Mouse (Mus musculus) myocyte (in vitro differentiated cells): Measurements from ENCODE around the gene Ankub1. TPM values are rescaled to one million over a fixed set of nuclear protein-coding genes. Genes with fewer than 3 reads are reported as not detected.

ENCODE experiments used
- H3K27me3 ChIP-seq: one replicate; pipeline ENCODE4 v1.6.1; 2011; ENCODE audit not compliant: control insufficient read depth, insufficient read depth, insufficient read length
- H3K36me3 ChIP-seq: one replicate; pipeline ENCODE4 v1.6.1; 2011; ENCODE audit not compliant: control insufficient read depth, insufficient read depth
- H3K4me2 ChIP-seq: one replicate; pipeline ENCODE4 v1.6.1; 2011; ENCODE audit warnings: low read depth, control low read depth
- H3K4me3 ChIP-seq: one replicate; pipeline ENCODE4 v1.5.1; 2011; ENCODE audit warnings: mild to moderate bottlenecking, control low read depth, moderate library complexity
- H3K79me2 ChIP-seq: one replicate; pipeline ENCODE4 v1.6.1; 2011; ENCODE audit not compliant: control insufficient read depth, insufficient read depth
- H3ac ChIP-seq: one replicate; pipeline ENCODE4 v1.6.1; 2011; ENCODE audit not compliant: control insufficient read depth, insufficient read length
- CEBPB ChIP-seq: IDR thresholded peaks from 2 replicates; pipeline ENCODE4 v1.6.1; 2011; ENCODE audit warnings: mild to moderate bottlenecking, moderate library complexity; ENCODE audit not compliant: poor library complexity, insufficient read depth, severe bottlenecking
- E2F4 ChIP-seq: IDR thresholded peaks from one replicate; pipeline ENCODE4 v1.6.1; 2011; ENCODE audit warnings: mild to moderate bottlenecking, control low read depth, moderate library complexity; ENCODE audit not compliant: insufficient read depth
- MAX ChIP-seq: IDR thresholded peaks from one replicate; pipeline ENCODE4 v1.6.1; 2011; ENCODE audit warnings: low read depth, mild to moderate bottlenecking, control low read depth
- MYOD1 ChIP-seq, 3 experiments: IDR thresholded peaks; one replicate each; pipeline ENCODE4 v1.6.1; 2011; ENCODE audit warnings: control low read depth in 2 of 3, low read depth in 2 of 3, mild to moderate bottlenecking in 2 of 3, moderate library complexity in 1 of 3; ENCODE audit not compliant: insufficient read length in 2 of 3, control insufficient read depth in 1 of 3
- MYOG ChIP-seq, 3 experiments: IDR thresholded peaks; one replicate each; pipeline ENCODE4 v1.6.1; 2011; ENCODE audit warnings: control low read depth in 2 of 3, low read depth in 2 of 3, mild to moderate bottlenecking in 2 of 3; ENCODE audit not compliant: insufficient read length in 2 of 3, control insufficient read depth in 1 of 3, insufficient read depth in 1 of 3
- POLR2A ChIP-seq: IDR thresholded peaks from one replicate; pipeline ENCODE4 v1.6.1; 2011; ENCODE audit warnings: low read depth, mild to moderate bottlenecking, control low read depth, moderate library complexity; ENCODE audit not compliant: insufficient read length
- POLR2AphosphoS2 ChIP-seq: IDR thresholded peaks from one replicate; pipeline ENCODE4 v1.6.1; 2011; ENCODE audit warnings: low read depth, control low read depth; ENCODE audit not compliant: insufficient read length
- REST ChIP-seq: IDR thresholded peaks from one replicate; pipeline ENCODE4 v1.6.1; 2011; ENCODE audit warnings: mild to moderate bottlenecking, control low read depth, moderate library complexity; ENCODE audit not compliant: insufficient read depth, insufficient read length
- SRF ChIP-seq: IDR thresholded peaks from one replicate; pipeline ENCODE4 v1.6.1; 2011; ENCODE audit warnings: low read depth; ENCODE audit not compliant: control insufficient read depth, insufficient read length
- TCF12 ChIP-seq: IDR thresholded peaks from one replicate; pipeline ENCODE4 v1.6.1; 2011; ENCODE audit warnings: mild to moderate bottlenecking, control low read depth; ENCODE audit not compliant: poor library complexity, insufficient read depth, severe bottlenecking
- TCF3 ChIP-seq: IDR thresholded peaks from one replicate; pipeline ENCODE4 v1.6.1; 2011; ENCODE audit warnings: low read depth, control low read depth; ENCODE audit not compliant: insufficient read length
- USF1 ChIP-seq: IDR thresholded peaks from one replicate; pipeline ENCODE4 v1.6.1; 2011; ENCODE audit warnings: low read depth, mild to moderate bottlenecking, control low read depth, moderate library complexity
- polyA plus RNA-seq: library from polyadenylated mRNA; unstranded; fragments of >200 nt; fragmentation: generic; extraction: Trizol; gene quantifications from one replicate; pipeline ENCODE4 v1.2.1, GENCODE M21; 2012; ENCODE audit warnings: missing spikeins

Gene Ankub1
- polyA plus RNA-seq, 1 experiment: not detected

DNA sequence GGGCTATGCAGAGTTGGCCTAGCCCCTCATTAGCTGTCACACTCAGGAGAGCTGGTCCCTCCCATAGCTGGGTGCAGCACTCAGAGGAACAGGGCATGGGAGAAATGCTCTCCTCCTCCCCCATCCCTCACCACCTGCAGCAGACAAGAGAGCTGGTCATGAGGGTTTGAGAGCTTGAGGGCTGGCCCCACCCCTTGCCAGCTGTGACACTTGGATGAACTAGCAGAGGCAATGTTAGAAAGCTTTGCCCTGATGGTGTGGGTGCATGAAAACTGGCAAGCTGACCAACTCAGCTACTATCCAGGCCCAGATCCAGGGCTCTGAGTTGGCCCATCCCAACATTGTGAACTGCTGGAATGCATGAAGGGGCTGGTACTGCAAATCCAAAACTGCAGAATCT, 14.8 kb downstream of the Ankub1 start:
- H3K27me3 ChIP-seq: peaks cover 4% of the 10 kb centered on the region
- no peak for TF ChIP-seq MAX
- TF ChIP-seq REST: no peak
- no peak for TF ChIP-seq E2F4
- no peak for TF ChIP-seq USF1
- TF ChIP-seq MYOG (IDR thresholded peaks at IDR 0.05; ENCODE audit: control insufficient read depth in 1 of 3, insufficient read depth in 1 of 3, insufficient read length in 2 of 3, low read depth in 2 of 3): no peak
- no peak for TF ChIP-seq CEBPB
- TF ChIP-seq TCF12: no peak
- TF ChIP-seq MYOD1 (IDR thresholded peaks at IDR 0.05; ENCODE audit: control insufficient read depth in 1 of 3, insufficient read length in 2 of 3, low read depth in 2 of 3): no peak
- no peak for TF ChIP-seq TCF3
- no peak for TF ChIP-seq POLR2AphosphoS2
- TF ChIP-seq POLR2A: no peak
- no peak for TF ChIP-seq SRF

GRCm38 (mm10) chr3:57674075-57674474, 18.5 kb downstream of the Ankub1 start:
- Histone ChIP-seq H3K4me3 (no peak overlapping the region), H3K36me3 (no peaks in the 10 kb centered on the region), H3K79me2 (no peaks in the 10 kb centered on the region), H3ac (no peak overlapping the region), H3K27me3 (peaks cover 20% of the 10 kb centered on the region), H3K4me2 (no peak overlapping the region)
- TF ChIP-seq MYOG (IDR thresholded peaks at IDR 0.05; ENCODE audit: control insufficient read depth in 1 of 3, insufficient read depth in 1 of 3, insufficient read length in 2 of 3, low read depth in 2 of 3) (no peak), CEBPB (no peak), MYOD1 (IDR thresholded peaks at IDR 0.05; ENCODE audit: control insufficient read depth in 1 of 3, insufficient read length in 2 of 3, low read depth in 2 of 3) (no peak), E2F4 (no peak), MAX (no peak), USF1 (no peak), TCF12 (no peak), POLR2A (no peak), REST (no peak), SRF (no peak), TCF3 (no peak), POLR2AphosphoS2 (no peak)

More for the DNA sequence above, 14.8 kb downstream of the Ankub1 start:
- Histone ChIP-seq H3K36me3 (no peaks in the 10 kb centered on the region), H3ac (no peak overlapping the region), H3K4me3 (no peak overlapping the region), H3K4me2 (no peak overlapping the region), H3K79me2 (no peaks in the 10 kb centered on the region)

GRCm38 (mm10) chr3:57673586-57673985, 19.0 kb downstream of the Ankub1 start:
- no peaks in the 10 kb centered on the region for H3K36me3 ChIP-seq
- no peak overlapping the region for H3K4me3 ChIP-seq
- H3K27me3 ChIP-seq: peaks cover 20% of the 10 kb centered on the region
- no peaks in the 10 kb centered on the region for H3K79me2 ChIP-seq
- TF ChIP-seq USF1 (no peak), CEBPB (no peak), POLR2AphosphoS2 (no peak), MAX (no peak), TCF3 (no peak), MYOD1 (IDR thresholded peaks at IDR 0.05; ENCODE audit: control insufficient read depth in 1 of 3, insufficient read length in 2 of 3, low read depth in 2 of 3) (no peak), TCF12 (no peak), E2F4 (no peak), REST (no peak), POLR2A (no peak)
- no peak overlapping the region for H3K4me2 ChIP-seq
- H3ac ChIP-seq: no peak overlapping the region

DNA sequence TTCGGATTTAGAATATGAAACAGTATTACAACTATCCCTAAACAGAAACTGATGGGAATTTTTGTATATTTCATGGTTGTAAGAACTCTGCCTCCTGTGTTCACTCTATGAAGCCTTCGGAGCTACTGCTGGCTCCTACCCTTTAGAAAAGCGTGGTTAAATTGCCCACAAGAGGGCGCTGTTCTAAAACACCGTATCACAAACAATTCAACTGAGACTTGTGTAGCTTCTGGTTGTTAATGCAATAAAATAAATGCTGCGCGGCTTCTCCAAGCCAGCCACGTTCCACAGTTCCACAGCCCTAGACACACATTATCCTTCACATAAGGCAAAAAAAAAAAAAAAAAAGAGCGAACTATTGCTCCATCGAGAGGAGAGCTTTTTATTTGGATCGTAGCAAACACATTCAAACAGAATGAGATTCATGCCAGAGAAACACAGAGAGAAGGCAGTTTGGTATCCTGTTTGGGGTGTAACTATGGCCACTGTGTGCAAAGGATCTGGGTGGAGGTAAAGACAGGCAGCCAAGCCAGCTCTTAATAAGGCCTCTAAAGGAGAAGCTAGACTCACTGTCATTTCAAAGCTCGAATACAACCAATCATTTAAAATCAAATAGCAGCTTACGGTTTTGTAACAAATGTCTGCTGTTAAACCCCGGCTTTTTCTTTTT, 25.4 kb downstream of the Ankub1 start:
- TF ChIP-seq POLR2AphosphoS2 (no peak), CEBPB (no peak), E2F4 (no peak), MYOG (IDR thresholded peaks at IDR 0.05; ENCODE audit: control insufficient read depth in 1 of 3, insufficient read depth in 1 of 3, insufficient read length in 2 of 3, low read depth in 2 of 3) (no peak), USF1 (no peak), MAX (no peak), TCF3 (no peak), REST (no peak), TCF12 (no peak), MYOD1 (IDR thresholded peaks at IDR 0.05; ENCODE audit: control insufficient read depth in 1 of 3, insufficient read length in 2 of 3, low read depth in 2 of 3) (no peak), POLR2A (no peak)
- H3K4me3 ChIP-seq: no peak overlapping the region

More for the DNA sequence above, 25.4 kb downstream of the Ankub1 start:
- H3K4me2 ChIP-seq: peak overlapping the region; percentile 37
- H3ac ChIP-seq: no peak overlapping the region
- H3K27me3 ChIP-seq: peaks cover 12% of the 10 kb centered on the region
- no peaks in the 10 kb centered on the region for H3K36me3 ChIP-seq
- H3K79me2 ChIP-seq: no peaks in the 10 kb centered on the region
